Mouse (Mus musculus): ENCODE measurements at regions not wholly inside any gene's neighbourhood (a gene's known extent, or its start where the extent isn't known, plus 50 kb on each side); places are given as distances from the start of the nearest gene placed in this dataset.

GRCm38 (mm10) chr10:95622879-95623517 lies 50.3 kb downstream of the Anapc15-ps start:
- Histone ChIP-seq H3K4me1 (ENCODE audit: control insufficient read depth, insufficient read depth, low read length) (peaks cover 5% of the 10 kb centered on the region), H3K27me3 (ENCODE audit: control insufficient read depth, insufficient read depth, low read length, poor library complexity, severe bottlenecking) (no peaks in the 10 kb centered on the region), H3K4me3 (ENCODE audit: low read depth, low read length) (no peak overlapping the region), H3K27ac (ENCODE audit: insufficient read depth, low read length) (no peak overlapping the region), H3K36me3 (ENCODE audit: control insufficient read depth, insufficient read depth, low read length, poor library complexity, severe bottlenecking) (no peaks in the 10 kb centered on the region), H3K9me3 (replicated peaks; ENCODE audit: control insufficient read depth, insufficient read depth, low read length, poor library complexity, severe bottlenecking) (no peaks in the 10 kb centered on the region), H3K9ac (ENCODE audit: low read depth, poor library complexity, severe bottlenecking) (no peak overlapping the region)
- TF ChIP-seq POLR2A (IDR thresholded peaks at IDR 0.05; ENCODE audit: insufficient read depth, low read length) (no peak), EP300 (IDR thresholded peaks at IDR 0.05; ENCODE audit: insufficient read depth, low read depth, low read length) (0 out of 2 replicates have a peak, but pooled peaks have one; percentile 14), CTCF (IDR thresholded peaks at IDR 0.05; ENCODE audit: low read depth, low read length) (no peak)

GRCm38 (mm10) chr10:95620796-95621195 lies 52.5 kb downstream of the Anapc15-ps start:
- H3K4me1 ChIP-seq (ENCODE audit: control insufficient read depth, insufficient read depth, low read length), result peaks cover 7% of the 10 kb centered on the region
- H3K36me3 ChIP-seq (ENCODE audit: control insufficient read depth, insufficient read depth, low read length, poor library complexity, severe bottlenecking), result no peaks in the 10 kb centered on the region
- H3K4me3 ChIP-seq (ENCODE audit: low read depth, low read length), result no peak overlapping the region
- no peak overlapping the region for H3K9ac ChIP-seq (ENCODE audit: low read depth, poor library complexity, severe bottlenecking)
- no peaks in the 10 kb centered on the region for H3K27me3 ChIP-seq (ENCODE audit: control insufficient read depth, insufficient read depth, low read length, poor library complexity, severe bottlenecking)
- TF ChIP-seq EP300 (IDR thresholded peaks at IDR 0.05; ENCODE audit: insufficient read depth, low read depth, low read length) (no peak), CTCF (IDR thresholded peaks at IDR 0.05; ENCODE audit: low read depth, low read length) (no peak), POLR2A (IDR thresholded peaks at IDR 0.05; ENCODE audit: insufficient read depth, low read length) (no peak)
- no peaks in the 10 kb centered on the region for H3K9me3 ChIP-seq (replicated peaks; ENCODE audit: control insufficient read depth, insufficient read depth, low read length, poor library complexity, severe bottlenecking)
- no peak overlapping the region for H3K27ac ChIP-seq (ENCODE audit: insufficient read depth, low read length)

DNA sequence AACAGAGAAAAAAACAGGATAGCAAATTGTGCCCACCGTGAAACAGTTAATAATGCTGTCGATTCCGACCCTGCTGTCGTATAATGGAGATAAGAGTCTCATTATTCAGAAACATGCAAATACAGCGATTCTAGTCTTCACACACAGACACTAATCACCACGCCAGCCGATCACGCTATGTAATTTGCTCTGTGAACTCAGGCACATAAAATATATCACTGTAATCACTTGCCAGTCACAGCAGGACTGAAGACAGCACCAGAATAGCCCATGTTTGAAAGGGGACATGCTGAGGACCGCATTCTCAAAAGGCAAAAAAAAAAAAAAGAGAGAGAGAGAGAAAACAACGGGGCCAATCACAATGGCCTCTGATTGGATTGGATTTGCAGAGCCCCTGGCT lies 53.6 kb downstream of the Anapc15-ps start:
- Histone ChIP-seq H3K4me3 (ENCODE audit: low read depth, low read length) (no peak overlapping the region), H3K27ac (ENCODE audit: insufficient read depth, low read length) (no peak overlapping the region), H3K9ac (ENCODE audit: low read depth, poor library complexity, severe bottlenecking) (no peak overlapping the region), H3K4me1 (ENCODE audit: control insufficient read depth, insufficient read depth, low read length) (peaks cover 7% of the 10 kb centered on the region), H3K9me3 (replicated peaks; ENCODE audit: control insufficient read depth, insufficient read depth, low read length, poor library complexity, severe bottlenecking) (no peaks in the 10 kb centered on the region), H3K36me3 (ENCODE audit: control insufficient read depth, insufficient read depth, low read length, poor library complexity, severe bottlenecking) (no peaks in the 10 kb centered on the region), H3K27me3 (ENCODE audit: control insufficient read depth, insufficient read depth, low read length, poor library complexity, severe bottlenecking) (no peaks in the 10 kb centered on the region)
- no peak for TF ChIP-seq CTCF (IDR thresholded peaks at IDR 0.05; ENCODE audit: low read depth, low read length)
- no peak for TF ChIP-seq POLR2A (IDR thresholded peaks at IDR 0.05; ENCODE audit: insufficient read depth, low read length)
- no peak for TF ChIP-seq EP300 (IDR thresholded peaks at IDR 0.05; ENCODE audit: insufficient read depth, low read depth, low read length)

GRCm38 (mm10) chr10:95618451-95619079 lies 54.6 kb upstream of the Nudt4 start:
- Histone ChIP-seq H3K4me3 (ENCODE audit: low read depth, low read length) (no peak overlapping the region), H3K4me1 (ENCODE audit: control insufficient read depth, insufficient read depth, low read length) (peaks cover 5% of the 10 kb centered on the region), H3K27ac (ENCODE audit: insufficient read depth, low read length) (no peak overlapping the region), H3K9ac (ENCODE audit: low read depth, poor library complexity, severe bottlenecking) (no peak overlapping the region), H3K9me3 (replicated peaks; ENCODE audit: control insufficient read depth, insufficient read depth, low read length, poor library complexity, severe bottlenecking) (no peaks in the 10 kb centered on the region), H3K36me3 (ENCODE audit: control insufficient read depth, insufficient read depth, low read length, poor library complexity, severe bottlenecking) (no peaks in the 10 kb centered on the region), H3K27me3 (ENCODE audit: control insufficient read depth, insufficient read depth, low read length, poor library complexity, severe bottlenecking) (no peaks in the 10 kb centered on the region)
- TF ChIP-seq POLR2A (IDR thresholded peaks at IDR 0.05; ENCODE audit: insufficient read depth, low read length) (no peak), CTCF (IDR thresholded peaks at IDR 0.05; ENCODE audit: low read depth, low read length) (no peak), EP300 (IDR thresholded peaks at IDR 0.05; ENCODE audit: insufficient read depth, low read depth, low read length) (no peak)

DNA sequence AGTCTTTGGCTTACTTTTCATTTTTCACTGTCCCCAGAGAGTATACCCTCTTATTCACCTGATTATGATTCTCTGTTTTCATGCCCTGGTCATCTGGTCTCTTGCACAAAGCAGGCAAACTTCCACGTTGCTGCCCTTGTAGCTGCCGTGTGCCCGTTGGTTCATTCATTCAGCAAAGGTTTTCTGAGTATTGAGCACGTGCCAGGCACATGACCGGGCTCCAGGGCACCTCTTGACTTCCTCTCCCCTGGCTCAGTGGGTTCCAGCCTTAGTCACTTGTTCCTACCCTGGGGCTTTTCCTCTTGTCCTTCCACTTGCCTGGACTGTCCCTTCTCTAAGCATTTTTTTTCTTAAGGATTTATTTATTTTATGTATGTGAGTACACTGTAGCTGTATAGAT lies 52.9 kb upstream of the Nudt4 start:
- peak overlapping the region; percentile 55; the same call in 1 of the 2 replicates for H3K9ac ChIP-seq (ENCODE audit: low read depth, poor library complexity, severe bottlenecking)

More for the DNA sequence above, 52.9 kb upstream of the Nudt4 start:
- H3K27ac ChIP-seq (ENCODE audit: insufficient read depth, low read length), result no peak overlapping the region
- peaks cover 2% of the 10 kb centered on the region for H3K4me1 ChIP-seq (ENCODE audit: control insufficient read depth, insufficient read depth, low read length)
- H3K36me3 ChIP-seq (ENCODE audit: control insufficient read depth, insufficient read depth, low read length, poor library complexity, severe bottlenecking), result no peaks in the 10 kb centered on the region
- TF ChIP-seq EP300 (IDR thresholded peaks at IDR 0.05; ENCODE audit: insufficient read depth, low read depth, low read length) (no peak), POLR2A (IDR thresholded peaks at IDR 0.05; ENCODE audit: insufficient read depth, low read length) (no peak), CTCF (IDR thresholded peaks at IDR 0.05; ENCODE audit: low read depth, low read length) (no peak)
- no peak overlapping the region for H3K4me3 ChIP-seq (ENCODE audit: low read depth, low read length)
- H3K9me3 ChIP-seq (replicated peaks; ENCODE audit: control insufficient read depth, insufficient read depth, low read length, poor library complexity, severe bottlenecking), result no peaks in the 10 kb centered on the region
- no peaks in the 10 kb centered on the region for H3K27me3 ChIP-seq (ENCODE audit: control insufficient read depth, insufficient read depth, low read length, poor library complexity, severe bottlenecking)

Data from ES-Bruce4 (cell line).